Comparison of ENCODE assay signal across 11 mouse cellular contexts in genomic region chr4:131254691-131255090, GRCm38 (mm10).
DNase-seq lines count a peak whose midpoint lies in the region; ATAC-seq and TF ChIP-seq lines count a peak whose summit lies in the region.
"Had no signal": no experiment of that assay in that cellular context is flagged by ENCODE, and none has a peak within 500 bp of the region (broad histone marks: within the 10 kb centered on the region; RNA-seq: fewer than 3 reads in every experiment).

No protein-coding gene starts in this region.

- dilution Hi-C loops in CH12.LX (cut with MboI; ENCODE audit: extremely low pct_ligation_motif_present, extremely low pct_unique_long_range_greater_than_20kb, low sequenced_read_pairs), result no loop called here

- no peak for TF ChIP-seq POLR2A in CH12.LX (IDR thresholded peaks at IDR 0.05; ENCODE audit: low read depth, low read length)

- H3K4me2 ChIP-seq in hindbrain, embryonic 13.5 days, result no peak overlapping the region
- no peak overlapping the region for H3K4me2 ChIP-seq in CH12.LX (ENCODE audit: insufficient read depth, low read depth, poor library complexity, severe bottlenecking)
- H3K4me2 ChIP-seq in forebrain, postnatal 0 days (ENCODE audit: low read depth), result no peak overlapping the region
- H3K4me2 ChIP-seq in intestine, embryonic 15.5 days (replicated peaks), result no peak overlapping the region
- H3K4me2 ChIP-seq: heart, embryonic 13.5 days; limb, embryonic 12.5 days had no signal

- no peaks in the 10 kb centered on the region for H3K79me2 ChIP-seq in CH12.LX (replicated peaks; ENCODE audit: control insufficient read depth, extremely low read depth, insufficient read depth, poor library complexity, severe bottlenecking)

- H3K9ac ChIP-seq in hindbrain, embryonic 13.5 days, result no peak overlapping the region
- no peak overlapping the region for H3K9ac ChIP-seq in CH12.LX (ENCODE audit: insufficient read depth, low read depth)
- no peak overlapping the region for H3K9ac ChIP-seq in forebrain, postnatal 0 days
- no peak overlapping the region for H3K9ac ChIP-seq in intestine, embryonic 15.5 days
- H3K9ac ChIP-seq: heart, embryonic 13.5 days; limb, embryonic 12.5 days had no signal

- WGBS in hindbrain, embryonic 10.5 days, result 44% methylated on average over 6 of the region's 6 CpGs
- 57% methylated on average over 6 of the region's 6 CpGs for WGBS in hindbrain, embryonic 13.5 days
- 53% methylated on average over 6 of the region's 6 CpGs for WGBS in forebrain, postnatal 0 days
- whole genome bisulfite sequencing in intestine, embryonic 15.5 days, result 30% methylated on average over 6 of the region's 6 CpGs

- in situ Hi-C loops in CH12.LX (cut with MboI; ENCODE audit: low pct_ligation_motif_present, low pct_unique_long_range_greater_than_20kb, low sequenced_read_pairs), result loop anchor here (10.0 kb wide), 1 partner anchor 580 kb away; the partner anchor contains the start of gene Ptpru

- no peaks in the 10 kb centered on the region for H3K9me3 ChIP-seq in hindbrain, embryonic 10.5 days
- no peaks in the 10 kb centered on the region for H3K9me3 ChIP-seq in hindbrain, embryonic 13.5 days
- H3K9me3 ChIP-seq in CH12.LX (replicated peaks; ENCODE audit: low read length), result no peaks in the 10 kb centered on the region
- no peaks in the 10 kb centered on the region for H3K9me3 ChIP-seq in forebrain, postnatal 0 days (ENCODE audit: low read length)
- no peaks in the 10 kb centered on the region for H3K9me3 ChIP-seq in intestine, embryonic 15.5 days
- H3K9me3 ChIP-seq: heart, embryonic 13.5 days; limb, embryonic 12.5 days had no signal

- peak in 1 of 2 experiments; percentile 65; a peak in 2 of 4 replicates for TF ChIP-seq CTCF in CH12.LX (conservative IDR thresholded peaks at IDR 0.05 in 1 of 2, IDR thresholded peaks at IDR 0.05 in 1 of 2; ENCODE audit: low read depth in 2 of 2, low read length in 2 of 2)
- TF ChIP-seq CTCF in forebrain, postnatal 0 days (IDR thresholded peaks at IDR 0.05; ENCODE audit: low read depth), result peak; percentile 70

- no peak for ATAC-seq in hindbrain, embryonic 13.5 days (ENCODE audit: low FRiP score)
- no peak for ATAC-seq in forebrain, postnatal 0 days
- no peak for ATAC-seq in intestine, embryonic 15.5 days
- ATAC-seq in frontal cortex, adult (ENCODE audit: low TSS enrichment), result no peak

- peak; percentile 30 for DNase-seq in hindbrain, embryonic 10.5 days (ENCODE audit: low spot score)
- DNase-seq in 3T3-L1 (ENCODE audit: low read depth, low spot score) (peak; percentile 20), CH12.LX (ENCODE audit: extremely low read depth) (peak; percentile 33)
- no peak for DNase-seq in forebrain, postnatal 0 days
- DNase-seq in T-cell, adult 2 months (ENCODE audit: low spot score), result no peak
- DNase-seq: thymus, adult 2 months had no signal

- peak; percentile 34 for TF ChIP-seq RAD21 in CH12.LX (IDR thresholded peaks at IDR 0.05; ENCODE audit: low read depth, low read length)

- H3K4me1 ChIP-seq in hindbrain, embryonic 10.5 days (replicated peaks), result peaks cover 26% of the 10 kb centered on the region
- peaks cover 28% of the 10 kb centered on the region for H3K4me1 ChIP-seq in hindbrain, embryonic 13.5 days (replicated peaks)
- H3K4me1 ChIP-seq in CH12.LX (ENCODE audit: control insufficient read depth in 1 of 2, insufficient read depth in 2 of 2), result no peaks in the 10 kb centered on the region
- peaks cover 3% of the 10 kb centered on the region; the same call in 1 of the 2 replicates for H3K4me1 ChIP-seq in forebrain, postnatal 0 days (ENCODE audit: insufficient read depth)
- H3K4me1 ChIP-seq in intestine, embryonic 15.5 days (replicated peaks), result peaks cover 2% of the 10 kb centered on the region; the same call in 1 of the 2 replicates

- H3K36me3 ChIP-seq in hindbrain, embryonic 10.5 days, result no peaks in the 10 kb centered on the region
- no peaks in the 10 kb centered on the region for H3K36me3 ChIP-seq in hindbrain, embryonic 13.5 days
- H3K36me3 ChIP-seq in CH12.LX (replicated peaks in 1 of 2; ENCODE audit: control insufficient read depth in 1 of 2, insufficient read depth in 1 of 2, low read length in 1 of 2), result no peaks in the 10 kb centered on the region
- H3K36me3 ChIP-seq in forebrain, postnatal 0 days (ENCODE audit: insufficient read depth), result no peaks in the 10 kb centered on the region
- no peaks in the 10 kb centered on the region for H3K36me3 ChIP-seq in intestine, embryonic 15.5 days
- H3K36me3 ChIP-seq: heart, embryonic 13.5 days; limb, embryonic 12.5 days had no signal

- no peak overlapping the region for H3K27ac ChIP-seq in hindbrain, embryonic 10.5 days
- H3K27ac ChIP-seq in hindbrain, embryonic 13.5 days, result no peak overlapping the region
- no peak overlapping the region for H3K27ac ChIP-seq in CH12.LX (ENCODE audit: insufficient read depth, low read depth)
- H3K27ac ChIP-seq in forebrain, postnatal 0 days (ENCODE audit: low read depth, low read length), result no peak overlapping the region
- H3K27ac ChIP-seq in intestine, embryonic 15.5 days, result no peak overlapping the region
- H3K27ac ChIP-seq: limb, embryonic 12.5 days had no signal

- peaks cover 24% of the 10 kb centered on the region for H3K27me3 ChIP-seq in hindbrain, embryonic 10.5 days (ENCODE audit: insufficient read depth, poor library complexity, severe bottlenecking)
- peaks cover 34% of the 10 kb centered on the region for H3K27me3 ChIP-seq in hindbrain, embryonic 13.5 days
- H3K27me3 ChIP-seq in CH12.LX (replicated peaks), result peaks cover 82% of the 10 kb centered on the region
- H3K27me3 ChIP-seq in forebrain, postnatal 0 days (ENCODE audit: insufficient read depth, low read length), result no peaks in the 10 kb centered on the region
- H3K27me3 ChIP-seq in intestine, embryonic 15.5 days (replicated peaks), result 0 out of 2 replicates have a peak, but pooled peaks cover 8% of the 10 kb centered on the region

- no peak for TF ChIP-seq EP300 in CH12.LX (IDR thresholded peaks at IDR 0.05; ENCODE audit: low read length)

- no peak overlapping the region for H3K4me3 ChIP-seq in hindbrain, embryonic 10.5 days
- H3K4me3 ChIP-seq in hindbrain, embryonic 13.5 days, result no peak overlapping the region
- H3K4me3 ChIP-seq in CH12.LX (replicated peaks in 1 of 3; ENCODE audit: low read depth in 2 of 3, low read length in 2 of 3, poor library complexity in 1 of 3), result no peak overlapping the region
- H3K4me3 ChIP-seq in forebrain, postnatal 0 days (ENCODE audit: low read depth, low read length), result no peak overlapping the region
- H3K4me3 ChIP-seq in intestine, embryonic 15.5 days (replicated peaks), result no peak overlapping the region
- H3K4me3 ChIP-seq: heart, embryonic 13.5 days; limb, embryonic 12.5 days had no signal

TF ChIP-seq in CH12.LX, 34 proteins besides CTCF, POLR2A, EP300 and RAD21:
- TF ChIP-seq ZMIZ1 (IDR thresholded peaks at IDR 0.05; ENCODE audit: low read depth, low read length) (no peak), TBP (conservative IDR thresholded peaks at IDR 0.05; ENCODE audit: low read depth, low read length) (no peak), CHD2 (IDR thresholded peaks at IDR 0.05; ENCODE audit: low read length) (no peak), SMC3 (IDR thresholded peaks at IDR 0.05; ENCODE audit: low read depth, low read length) (peak; percentile 66)

Comparison
In these comparisons a context has a peak if more than half of its experiments do, and no peak if none do; other contexts are left out.
1. DNase-seq: peak in hindbrain, embryonic 10.5 days (single experiment), 3T3-L1 (single experiment) and CH12.LX (single experiment); none in forebrain, postnatal 0 days (single experiment) and T-cell, adult 2 months (single experiment).